Mouse (Mus musculus): ENCODE measurements around the gene Lmntd1. TPM values are rescaled to one million over a fixed set of nuclear protein-coding genes. Genes with fewer than 3 reads are reported as not detected.

The Lmntd1 gene
- polyA plus RNA-seq, 1 experiment from 2014 or later: 1.8 TPM

GRCm38 (mm10) chr6:145358001-145358400 lies 256.1 kb downstream of the Lmntd1 start:
- ATAC-seq: no peak
- H3K27ac ChIP-seq (ENCODE audit: low read depth, low read length): no peak overlapping the region
- no peak overlapping the region for H3K4me3 ChIP-seq (ENCODE audit: low read length)
- H3K4me1 ChIP-seq (ENCODE audit: control insufficient read depth, insufficient read depth, low read depth, low read length): no peaks in the 10 kb centered on the region
- no peak overlapping the region for H3K4me2 ChIP-seq (ENCODE audit: low read length)
- H3K9ac ChIP-seq (ENCODE audit: low read depth, low read length): no peak overlapping the region
- H3K36me3 ChIP-seq (ENCODE audit: control insufficient read depth, insufficient read depth, low read length): no peaks in the 10 kb centered on the region
- H3K9me3 ChIP-seq (ENCODE audit: control insufficient read depth, low read length): peaks cover 2% of the 10 kb centered on the region; the same call in 1 of the 2 replicates
- no peaks in the 10 kb centered on the region for H3K27me3 ChIP-seq (replicated peaks; ENCODE audit: control insufficient read depth, insufficient read depth, low read length)
- 73% methylated on average over 9 of the region's 9 CpGs for WGBS

- 88% methylated on average over 5 of the region's 5 CpGs for WGBS
- Histone ChIP-seq H3K27me3 (replicated peaks; ENCODE audit: control insufficient read depth, insufficient read depth, low read length) (no peaks in the 10 kb centered on the region), H3K4me1 (ENCODE audit: control insufficient read depth, insufficient read depth, low read depth, low read length) (no peaks in the 10 kb centered on the region), H3K36me3 (ENCODE audit: control insufficient read depth, insufficient read depth, low read length) (no peaks in the 10 kb centered on the region), H3K4me2 (ENCODE audit: low read length) (no peak overlapping the region), H3K4me3 (ENCODE audit: low read length) (no peak overlapping the region), H3K9ac (ENCODE audit: low read depth, low read length) (no peak overlapping the region), H3K9me3 (ENCODE audit: control insufficient read depth, low read length) (peaks cover 2% of the 10 kb centered on the region; the same call in 1 of the 2 replicates), H3K27ac (ENCODE audit: low read depth, low read length) (no peak overlapping the region)
- ATAC-seq: no peak
Observed at GRCm38 (mm10) chr6:145353806-145354205, 260.3 kb downstream of the Lmntd1 start.

- Histone ChIP-seq H3K4me3 (ENCODE audit: low read length) (no peak overlapping the region), H3K27ac (ENCODE audit: low read depth, low read length) (no peak overlapping the region), H3K4me1 (ENCODE audit: control insufficient read depth, insufficient read depth, low read depth, low read length) (no peaks in the 10 kb centered on the region), H3K9me3 (ENCODE audit: control insufficient read depth, low read length) (peaks cover 2% of the 10 kb centered on the region; the same call in 1 of the 2 replicates), H3K27me3 (replicated peaks; ENCODE audit: control insufficient read depth, insufficient read depth, low read length) (no peaks in the 10 kb centered on the region), H3K9ac (ENCODE audit: low read depth, low read length) (no peak overlapping the region), H3K4me2 (ENCODE audit: low read length) (no peak overlapping the region), H3K36me3 (ENCODE audit: control insufficient read depth, insufficient read depth, low read length) (no peaks in the 10 kb centered on the region)
- ATAC-seq: no peak
- 37% methylated on average over 1 of the region's 1 CpGs for WGBS
Observed at GRCm38 (mm10) chr6:145352705-145353104, 261.4 kb downstream of the Lmntd1 start.

GRCm38 (mm10) chr6:145348196-145348915 lies 265.8 kb downstream of the Lmntd1 start:
- no peak overlapping the region for H3K27ac ChIP-seq (ENCODE audit: low read depth, low read length)
- no peak overlapping the region for H3K4me3 ChIP-seq (ENCODE audit: low read length)
- ATAC-seq: no peak
- no peak overlapping the region for H3K9ac ChIP-seq (ENCODE audit: low read depth, low read length)
- no peaks in the 10 kb centered on the region for H3K27me3 ChIP-seq (replicated peaks; ENCODE audit: control insufficient read depth, insufficient read depth, low read length)
- no peak overlapping the region for H3K4me2 ChIP-seq (ENCODE audit: low read length)
- H3K4me1 ChIP-seq (ENCODE audit: control insufficient read depth, insufficient read depth, low read depth, low read length): no peaks in the 10 kb centered on the region
- no peaks in the 10 kb centered on the region for H3K36me3 ChIP-seq (ENCODE audit: control insufficient read depth, insufficient read depth, low read length)
- WGBS: 69% methylated on average over 9 of the region's 9 CpGs
- no peaks in the 10 kb centered on the region for H3K9me3 ChIP-seq (ENCODE audit: control insufficient read depth, low read length)

- Histone ChIP-seq H3K27me3 (replicated peaks; ENCODE audit: control insufficient read depth, insufficient read depth, low read length) (no peaks in the 10 kb centered on the region), H3K36me3 (ENCODE audit: control insufficient read depth, insufficient read depth, low read length) (no peaks in the 10 kb centered on the region), H3K27ac (ENCODE audit: low read depth, low read length) (no peak overlapping the region), H3K4me2 (ENCODE audit: low read length) (no peak overlapping the region), H3K4me1 (ENCODE audit: control insufficient read depth, insufficient read depth, low read depth, low read length) (no peaks in the 10 kb centered on the region), H3K9ac (ENCODE audit: low read depth, low read length) (no peak overlapping the region), H3K9me3 (ENCODE audit: control insufficient read depth, low read length) (no peaks in the 10 kb centered on the region), H3K4me3 (ENCODE audit: low read length) (no peak overlapping the region)
- WGBS: 75% methylated on average over 6 of the region's 6 CpGs
- no peak for ATAC-seq
Observed at GRCm38 (mm10) chr6:145347641-145348040, 266.5 kb downstream of the Lmntd1 start.

DNA sequence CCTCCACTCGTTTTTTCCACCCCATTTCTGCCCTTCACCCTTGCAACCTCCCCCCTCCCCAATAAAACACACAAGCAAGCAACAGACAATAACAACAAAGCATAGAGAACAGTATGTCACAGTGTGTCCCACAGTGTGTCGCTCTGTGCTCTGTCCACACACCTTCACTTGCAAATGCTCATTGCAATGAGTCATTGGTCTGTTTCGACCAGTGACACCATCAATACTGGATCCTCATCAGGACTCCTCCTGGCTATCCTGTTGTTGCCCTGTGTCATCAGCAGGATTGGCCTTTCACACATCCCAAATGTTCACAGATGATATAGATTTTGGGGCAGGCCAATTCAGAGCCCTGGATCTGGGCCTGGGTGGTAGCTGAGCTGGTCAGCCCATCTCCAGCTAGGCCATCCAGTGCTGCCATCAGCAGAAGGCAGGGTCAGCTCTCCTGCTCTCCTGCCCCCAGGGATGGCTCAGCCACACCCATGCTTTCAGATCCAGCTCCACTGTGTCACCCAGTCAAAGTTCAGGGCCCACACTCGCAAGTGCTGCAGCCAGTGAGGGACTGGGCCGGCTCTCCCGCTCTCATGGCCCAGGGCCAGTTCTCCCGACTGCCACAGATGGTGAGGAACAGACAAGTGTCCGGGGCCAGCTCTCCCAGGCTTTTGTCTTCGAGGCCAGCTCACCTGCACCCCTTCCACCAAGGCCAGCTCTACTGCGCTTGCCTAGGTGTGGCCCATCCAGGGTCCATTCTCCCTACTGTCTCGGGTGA lies 267.1 kb downstream of the Lmntd1 start:
- no peak overlapping the region for H3K4me2 ChIP-seq (ENCODE audit: low read length)
- H3K36me3 ChIP-seq (ENCODE audit: control insufficient read depth, insufficient read depth, low read length): no peaks in the 10 kb centered on the region
- 70% methylated on average over 11 of the region's 11 CpGs for WGBS
- no peak overlapping the region for H3K4me3 ChIP-seq (ENCODE audit: low read length)
- ATAC-seq: no peak
- H3K27ac ChIP-seq (ENCODE audit: low read depth, low read length): no peak overlapping the region
- no peaks in the 10 kb centered on the region for H3K27me3 ChIP-seq (replicated peaks; ENCODE audit: control insufficient read depth, insufficient read depth, low read length)
- H3K9ac ChIP-seq (ENCODE audit: low read depth, low read length): no peak overlapping the region
- no peaks in the 10 kb centered on the region for H3K4me1 ChIP-seq (ENCODE audit: control insufficient read depth, insufficient read depth, low read depth, low read length)
- no peaks in the 10 kb centered on the region for H3K9me3 ChIP-seq (ENCODE audit: control insufficient read depth, low read length)

DNA sequence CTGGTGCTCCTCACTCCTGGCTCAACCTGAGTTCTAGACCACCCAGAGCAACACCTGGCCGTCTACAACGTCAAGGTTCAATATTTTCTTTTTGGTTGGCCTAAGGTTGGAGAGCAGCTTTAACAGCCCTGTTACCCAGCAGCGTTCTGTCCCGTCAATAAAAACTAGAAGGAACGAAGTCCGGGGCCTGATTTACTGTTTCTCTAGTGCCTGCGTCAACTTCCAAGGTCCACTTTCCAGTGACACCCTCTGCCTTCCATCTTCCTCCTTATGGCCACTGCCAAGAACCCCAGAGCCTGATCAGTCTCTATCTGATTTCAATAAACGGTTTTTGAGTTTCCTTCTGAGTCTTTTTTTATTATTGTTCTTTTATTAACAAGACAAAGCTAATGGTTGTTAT lies 267.8 kb downstream of the Lmntd1 start:
- no peak for ATAC-seq
- Histone ChIP-seq H3K4me1 (ENCODE audit: control insufficient read depth, insufficient read depth, low read depth, low read length) (no peaks in the 10 kb centered on the region), H3K27me3 (replicated peaks; ENCODE audit: control insufficient read depth, insufficient read depth, low read length) (no peaks in the 10 kb centered on the region), H3K27ac (ENCODE audit: low read depth, low read length) (no peak overlapping the region), H3K36me3 (ENCODE audit: control insufficient read depth, insufficient read depth, low read length) (no peaks in the 10 kb centered on the region), H3K9me3 (ENCODE audit: control insufficient read depth, low read length) (no peaks in the 10 kb centered on the region), H3K4me3 (ENCODE audit: low read length) (no peak overlapping the region), H3K4me2 (ENCODE audit: low read length) (no peak overlapping the region), H3K9ac (ENCODE audit: low read depth, low read length) (no peak overlapping the region)
- 87% methylated on average over 8 of the region's 8 CpGs for WGBS

DNA sequence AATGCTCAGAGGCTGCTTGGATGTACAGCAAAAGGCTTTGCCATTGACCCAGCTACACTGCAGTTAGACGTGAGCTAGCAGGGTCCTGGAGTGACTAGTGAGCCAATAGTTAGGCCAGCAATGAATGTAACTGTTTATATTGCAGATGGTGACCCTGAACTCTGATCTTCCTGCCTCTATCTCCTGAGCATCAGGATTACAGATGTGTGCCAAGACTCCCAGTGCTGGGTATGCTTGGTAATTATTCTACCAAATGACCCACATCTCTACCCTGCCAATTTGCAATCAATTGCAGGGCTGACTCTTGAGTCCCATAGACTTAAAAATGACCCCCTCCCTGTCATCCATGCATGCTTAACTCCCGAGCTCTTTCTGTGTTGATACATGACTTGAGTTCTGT lies 269.4 kb downstream of the Lmntd1 start:
- H3K36me3 ChIP-seq (ENCODE audit: control insufficient read depth, insufficient read depth, low read length): no peaks in the 10 kb centered on the region
- no peak for ATAC-seq
- H3K27ac ChIP-seq (ENCODE audit: low read depth, low read length): no peak overlapping the region
- H3K4me2 ChIP-seq (ENCODE audit: low read length): no peak overlapping the region
- no peaks in the 10 kb centered on the region for H3K27me3 ChIP-seq (replicated peaks; ENCODE audit: control insufficient read depth, insufficient read depth, low read length)
- WGBS: 73% methylated on average over 2 of the region's 2 CpGs
- H3K9ac ChIP-seq (ENCODE audit: low read depth, low read length): no peak overlapping the region
- H3K4me3 ChIP-seq (ENCODE audit: low read length): no peak overlapping the region
- no peaks in the 10 kb centered on the region for H3K4me1 ChIP-seq (ENCODE audit: control insufficient read depth, insufficient read depth, low read depth, low read length)
- no peaks in the 10 kb centered on the region for H3K9me3 ChIP-seq (ENCODE audit: control insufficient read depth, low read length)

- Histone ChIP-seq H3K27me3 (replicated peaks; ENCODE audit: control insufficient read depth, insufficient read depth, low read length) (no peaks in the 10 kb centered on the region), H3K4me1 (ENCODE audit: control insufficient read depth, insufficient read depth, low read depth, low read length) (no peaks in the 10 kb centered on the region), H3K4me2 (ENCODE audit: low read length) (no peak overlapping the region), H3K9ac (ENCODE audit: low read depth, low read length) (no peak overlapping the region), H3K9me3 (ENCODE audit: control insufficient read depth, low read length) (no peaks in the 10 kb centered on the region), H3K4me3 (ENCODE audit: low read length) (no peak overlapping the region), H3K36me3 (ENCODE audit: control insufficient read depth, insufficient read depth, low read length) (no peaks in the 10 kb centered on the region), H3K27ac (ENCODE audit: low read depth, low read length) (no peak overlapping the region)
- ATAC-seq: no peak
- WGBS: 67% methylated on average over 1 of the region's 1 CpGs
Observed at GRCm38 (mm10) chr6:145343457-145343856, 270.7 kb downstream of the Lmntd1 start.
